Mouse (Mus musculus) spleen, postnatal 14 days (tissue): ENCODE data around the gene Pou6f1.
A peak's percentile ranks its signal among the peaks of the same experiment; 100 is the strongest.
"Not testable (repeated sequence)": the region's sequence is repeated elsewhere in the genome, so short reads cannot be mapped to it uniquely, and the experiment has no call there.

Experiments
- DNase-seq, 2 experiments: peaks; one replicate each; pipeline ENCODE4 v3.0.0; 2021 to 2022; ENCODE audit warnings: low spot score in 2 of 2

The Pou6f1 gene

DNA sequence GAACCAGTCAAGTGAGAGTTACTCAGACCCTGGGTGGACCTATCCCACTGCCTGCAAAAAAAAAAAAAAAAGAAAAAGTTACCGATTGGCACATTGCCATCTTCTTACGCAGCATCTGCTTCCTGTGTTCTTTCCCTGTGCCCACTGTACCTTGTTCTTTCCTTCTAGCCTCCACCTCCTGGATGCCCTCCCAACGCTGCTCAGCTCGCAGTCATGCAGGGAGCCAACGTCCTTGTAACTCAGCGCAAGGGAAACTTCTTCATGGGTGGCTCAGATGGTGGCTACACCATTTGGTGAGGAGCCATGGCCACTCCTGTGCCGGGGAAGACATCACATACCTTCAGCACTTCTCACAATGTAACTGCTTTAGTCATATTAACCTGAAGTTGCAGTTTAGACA lies 19.4 kb upstream of the Pou6f1 start:
- DNase-seq, result no peak

DNA sequence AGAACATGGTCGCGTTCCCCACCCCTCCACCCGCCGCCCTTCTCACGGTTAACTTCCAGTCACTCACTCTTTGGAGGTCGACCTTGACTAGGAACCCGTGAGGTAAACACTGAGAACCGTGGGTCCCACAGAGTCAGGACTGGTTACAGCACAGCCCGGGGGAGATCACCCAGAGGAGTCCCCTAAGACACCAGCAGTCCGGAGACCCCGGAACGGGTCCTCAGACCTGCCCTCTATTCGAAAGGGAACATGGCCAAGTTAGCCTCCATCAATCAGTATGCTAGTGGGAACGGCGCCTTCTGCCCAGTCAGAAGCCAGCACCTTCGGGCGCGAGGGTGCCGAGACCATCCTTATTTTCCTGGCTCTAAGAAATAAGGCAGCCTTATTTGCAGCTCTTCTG lies 16.4 kb upstream of the Pou6f1 start:
- DNase-seq, result no peak

DNA sequence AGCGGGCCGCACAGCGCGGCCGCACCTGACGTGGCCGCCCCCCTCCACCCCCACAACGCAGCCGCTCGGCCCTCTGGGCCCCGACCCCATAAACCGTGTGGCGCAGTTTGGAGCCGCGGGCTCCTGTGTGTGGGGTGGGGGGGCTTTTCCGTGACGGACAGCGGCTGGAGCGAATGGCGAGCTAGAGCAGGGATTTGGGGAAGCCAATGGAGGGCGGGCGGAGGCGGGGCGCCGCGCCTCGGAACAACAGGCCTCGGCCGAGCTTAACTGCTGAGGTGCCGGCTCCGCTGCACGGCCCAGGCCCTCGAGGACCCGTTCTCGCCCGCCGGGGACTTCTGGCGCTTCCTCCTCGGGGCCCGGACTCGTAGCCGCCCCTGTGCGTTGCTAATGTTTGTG lies 16.0 kb upstream of the Pou6f1 start:
- peak; percentile 76 to 82 for DNase-seq

DNA sequence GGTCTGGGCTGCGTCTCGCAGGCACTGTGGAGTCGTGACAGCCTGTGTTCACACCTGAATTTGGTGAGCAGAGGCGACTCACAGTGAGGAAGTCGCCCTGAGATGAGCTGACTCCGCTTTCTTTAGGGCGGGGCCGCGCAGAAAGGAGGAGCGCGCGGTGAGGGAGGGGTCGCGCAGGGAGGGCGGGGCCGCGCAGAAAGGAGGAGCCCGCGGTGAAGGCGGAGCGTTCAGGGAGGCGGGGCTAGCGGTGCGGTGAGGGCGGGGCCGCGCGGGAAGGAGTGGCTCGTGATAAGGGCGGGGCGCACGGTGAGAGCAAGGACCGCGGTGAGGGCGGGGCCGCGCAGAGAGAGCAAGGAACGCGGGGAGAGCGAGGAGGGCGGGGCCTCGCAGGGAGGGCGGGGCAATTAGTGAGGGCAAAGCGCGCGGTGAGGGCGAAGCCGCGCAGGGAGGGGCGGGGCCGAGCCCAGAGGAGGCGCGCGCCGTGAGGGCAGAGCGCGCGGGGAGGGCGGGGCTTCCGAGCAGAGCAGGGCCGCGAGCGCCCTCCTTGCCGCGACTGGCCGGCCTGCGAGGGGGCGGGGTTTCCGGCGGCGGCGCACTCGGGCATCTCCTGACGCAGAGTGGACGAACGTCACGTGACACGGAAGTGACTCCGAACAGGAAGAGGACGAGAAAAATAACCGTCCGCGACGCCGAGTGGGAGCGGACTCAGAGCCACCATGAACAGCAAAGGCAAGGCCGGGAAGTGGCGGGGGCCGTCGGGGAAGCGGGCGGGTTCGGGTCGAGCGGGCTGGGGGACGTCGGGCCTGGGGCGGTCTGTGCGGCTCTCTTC lies 15.4 kb upstream of the Pou6f1 start, which contains the start of gene Dazap2:
Gene Dazap2, plus strand, starts transcription at position 354 of the 829 bp plus-strand sequence.
- DNase-seq, result peak; percentile 99

DNA sequence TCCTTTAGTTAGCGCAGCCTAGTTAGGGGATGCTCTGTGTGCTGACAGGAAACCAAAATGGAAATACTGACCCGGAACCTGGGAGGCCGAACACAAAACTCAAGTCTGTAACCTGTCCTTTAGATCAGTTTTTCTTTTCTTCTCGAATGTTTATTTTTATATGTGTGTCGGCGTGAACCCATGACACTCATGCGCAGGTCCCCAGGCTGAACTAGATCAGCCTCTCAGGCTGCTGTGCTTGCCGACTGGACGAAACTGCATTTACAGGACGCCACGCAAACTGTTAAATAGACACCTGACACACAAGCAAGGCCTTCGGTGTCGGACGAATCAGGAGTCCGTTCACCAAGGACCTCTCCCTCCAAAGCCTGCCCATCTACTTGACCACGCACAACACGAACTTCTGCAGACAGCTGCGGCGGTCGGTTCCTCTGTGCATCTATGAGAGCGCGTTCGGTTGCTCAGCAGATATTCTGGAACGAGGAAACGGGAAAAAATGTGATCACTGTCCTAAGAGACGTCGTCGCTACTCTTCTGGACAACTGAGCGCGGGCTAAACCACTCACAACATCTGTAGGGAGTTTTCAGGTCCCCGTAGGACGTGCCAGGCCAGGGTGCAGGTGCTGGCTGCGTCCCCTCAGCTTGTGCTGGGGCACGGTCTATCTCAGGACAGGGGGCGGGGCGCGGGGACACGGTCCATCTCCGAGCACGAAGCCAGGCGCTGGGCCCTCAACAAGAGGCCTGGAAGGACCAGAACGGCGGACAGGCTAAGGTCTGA lies 14.6 kb upstream of the Pou6f1 start:
- DNase-seq, result no peak

DNA sequence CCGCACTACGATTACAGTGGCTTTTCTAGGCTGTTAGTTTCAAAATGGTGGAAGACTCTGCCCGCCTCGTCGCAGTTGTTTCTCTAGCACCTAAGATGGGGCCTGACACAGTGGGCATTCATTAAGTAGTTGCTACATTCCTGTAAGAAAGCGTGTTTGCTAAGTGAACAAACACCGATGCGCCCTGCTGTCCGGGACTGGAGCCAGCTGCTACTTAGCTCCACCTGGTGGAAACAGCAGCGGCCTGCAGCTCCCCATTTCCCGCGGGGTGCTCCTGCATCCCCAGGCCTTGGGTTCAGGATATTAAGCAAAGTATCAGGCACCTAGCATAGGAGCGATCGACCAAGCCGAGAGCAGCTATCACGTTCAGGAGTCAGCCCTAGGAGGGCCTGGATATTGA lies 13.8 kb upstream of the Pou6f1 start:
- DNase-seq, result peak; percentile 53 to 68

DNA sequence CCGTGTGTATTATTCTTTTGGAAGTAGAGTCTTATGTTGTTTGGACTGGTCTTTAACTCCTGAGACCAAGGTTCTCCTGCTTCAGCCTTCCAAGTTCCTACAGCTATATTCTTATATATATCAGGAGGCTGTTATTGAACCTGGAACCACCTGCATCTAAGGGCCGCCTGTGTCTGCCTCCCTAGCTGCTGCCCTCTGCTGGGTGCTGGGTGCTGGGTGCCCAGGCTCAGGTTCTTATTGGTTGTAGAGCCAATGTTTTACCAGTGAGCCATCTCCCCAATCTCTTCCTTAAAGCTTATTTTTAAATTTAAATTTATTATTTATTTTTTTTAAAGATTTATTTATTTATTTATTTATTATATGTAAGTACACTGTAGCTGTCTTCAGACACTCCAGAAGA lies 12.6 kb upstream of the Pou6f1 start:
- peak in 1 of 2 experiments; percentile 49 for DNase-seq

DNA sequence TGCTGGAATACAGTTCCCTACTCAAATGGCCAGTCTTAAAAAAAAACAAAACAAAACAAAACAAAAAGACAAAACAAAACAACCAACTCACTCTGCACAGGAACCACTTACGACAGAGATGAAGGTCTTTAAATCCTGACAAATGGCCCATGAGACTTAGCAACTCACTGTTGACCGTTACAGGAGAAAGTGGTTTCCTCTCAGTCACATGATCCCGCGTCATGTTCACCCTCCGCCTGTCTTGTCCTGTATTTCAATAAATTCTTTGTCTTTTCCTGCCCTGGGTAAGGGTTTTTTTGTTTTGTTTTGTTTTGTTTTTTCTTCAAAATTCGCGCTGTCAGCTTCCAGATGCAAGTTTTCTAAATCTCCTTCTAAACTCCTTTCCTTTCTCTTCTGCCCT lies 12.2 kb upstream of the Pou6f1 start:
- no peak for DNase-seq

DNA sequence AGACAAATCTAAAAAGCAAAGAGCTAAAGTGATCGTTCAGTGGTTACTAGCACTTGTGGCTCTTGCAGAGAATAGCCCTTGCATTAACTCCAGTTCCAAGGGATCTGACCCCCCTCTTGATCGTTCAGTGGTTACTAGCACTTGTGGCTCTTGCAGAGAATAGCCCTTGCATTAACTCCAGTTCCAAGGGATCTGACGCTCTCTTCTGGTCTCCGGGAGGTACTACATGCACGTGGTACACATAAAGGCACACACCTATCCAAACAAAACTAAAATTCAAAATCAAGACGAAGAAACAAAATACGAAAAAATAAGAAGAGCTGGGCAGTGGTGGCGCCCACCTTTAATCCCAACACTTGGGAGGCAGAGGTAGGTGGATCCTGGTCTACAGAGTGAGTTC lies 6.9 kb upstream of the Pou6f1 start:
- not testable (repeated sequence) for DNase-seq

DNA sequence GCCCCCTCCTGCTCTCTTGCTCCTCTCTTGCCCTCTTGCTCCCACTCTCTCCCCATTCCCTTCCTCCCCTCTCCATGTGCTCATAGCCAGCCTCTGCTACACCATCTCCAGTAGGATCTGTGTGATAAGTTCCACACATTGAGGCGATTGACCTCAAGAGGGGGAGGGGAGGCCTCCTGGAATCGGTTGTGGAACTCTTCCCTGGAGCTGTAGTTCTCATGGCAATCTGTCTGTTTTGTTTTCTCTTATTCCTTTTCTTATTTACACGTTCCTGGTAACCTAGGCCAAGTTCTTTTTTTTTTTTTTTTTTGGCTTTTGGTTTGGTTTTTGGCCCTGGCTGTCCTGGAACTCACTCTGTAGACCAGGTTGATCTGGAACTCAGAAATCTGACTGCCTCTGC lies 1.9 kb upstream of the Pou6f1 start:
- DNase-seq, result no peak

DNA sequence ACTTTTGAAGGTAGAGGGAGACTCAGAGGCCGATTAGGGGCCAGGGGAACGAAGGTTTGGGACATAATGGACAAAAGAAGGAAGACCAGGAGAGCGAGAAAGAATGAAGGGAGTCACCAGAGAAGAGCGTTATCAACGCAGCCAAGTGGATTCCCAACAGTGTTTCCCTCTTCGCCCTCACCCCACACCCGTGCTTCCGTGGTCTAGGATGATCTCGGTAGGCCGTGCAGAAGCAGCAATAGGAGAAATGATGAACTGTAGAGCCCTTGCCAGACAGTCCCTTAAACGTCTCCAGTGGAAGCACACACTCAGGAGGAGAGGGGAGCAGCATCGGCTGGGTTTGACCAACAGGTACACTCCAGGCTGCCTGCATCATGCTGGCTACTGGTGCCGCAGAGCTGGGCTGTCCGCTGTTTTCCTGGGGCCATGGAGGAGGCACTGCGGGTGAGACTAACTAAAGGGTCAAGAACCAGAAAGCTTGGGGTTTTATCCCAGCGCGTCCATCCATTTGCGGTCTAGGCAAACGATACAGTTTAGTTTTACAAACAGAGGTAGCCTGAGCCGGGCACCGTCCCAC lies 1.0 kb upstream of the Pou6f1 start:
- no peak for DNase-seq

DNA sequence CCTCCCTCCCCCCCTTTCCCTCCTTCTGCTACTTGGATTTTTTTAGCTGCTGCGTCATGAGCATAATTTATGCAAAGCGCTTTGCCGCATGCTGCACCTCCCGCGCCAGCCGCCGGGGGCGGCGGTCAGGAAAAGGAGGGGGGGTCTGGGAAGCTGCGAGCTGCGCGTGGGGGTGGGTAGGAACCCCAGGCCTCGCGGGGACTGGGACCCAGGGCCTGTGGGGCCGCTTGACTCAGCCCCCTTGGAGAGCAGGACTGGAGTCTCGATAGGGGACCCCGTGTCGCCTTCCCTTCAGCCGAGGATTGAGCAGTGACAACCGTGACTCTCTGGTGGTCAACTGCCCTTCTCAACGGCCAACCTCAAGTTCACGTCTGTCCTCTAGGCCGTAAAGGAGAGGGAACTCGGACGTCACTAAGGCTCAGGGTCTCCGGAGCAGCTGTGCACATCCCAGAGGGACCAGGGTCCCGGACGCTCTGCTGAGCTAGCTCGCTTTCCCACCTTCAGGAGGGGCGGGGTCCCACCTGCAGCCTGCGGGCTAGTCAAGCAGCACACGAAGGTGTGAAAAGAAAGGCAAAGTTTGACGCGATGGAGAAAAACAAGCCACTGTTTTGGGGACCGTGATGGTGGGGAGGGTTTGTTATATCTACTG lies 387 bp upstream of the Pou6f1 start:
- DNase-seq, result peak; percentile 37 to 61

DNA sequence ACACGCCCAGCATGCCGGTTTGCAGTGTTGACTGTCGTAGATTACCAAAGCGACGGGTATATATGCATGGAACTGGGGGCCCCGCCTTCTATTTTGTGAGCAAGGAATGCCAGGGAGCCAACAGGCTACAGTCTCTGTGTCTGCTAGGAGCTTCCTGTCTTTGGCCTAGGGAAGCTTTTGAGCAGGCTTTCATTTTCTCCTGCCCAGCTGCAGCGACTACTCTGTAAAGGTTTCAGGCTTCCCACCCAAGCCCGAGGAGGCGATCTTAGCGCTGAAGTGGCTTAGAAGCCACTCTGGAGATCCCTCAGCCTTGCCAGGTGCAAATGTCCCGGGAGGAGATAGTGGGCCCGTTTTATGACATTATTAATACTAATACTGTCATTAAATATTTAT lies 905 bp downstream of the Pou6f1 start:
- no peak for DNase-seq

DNA sequence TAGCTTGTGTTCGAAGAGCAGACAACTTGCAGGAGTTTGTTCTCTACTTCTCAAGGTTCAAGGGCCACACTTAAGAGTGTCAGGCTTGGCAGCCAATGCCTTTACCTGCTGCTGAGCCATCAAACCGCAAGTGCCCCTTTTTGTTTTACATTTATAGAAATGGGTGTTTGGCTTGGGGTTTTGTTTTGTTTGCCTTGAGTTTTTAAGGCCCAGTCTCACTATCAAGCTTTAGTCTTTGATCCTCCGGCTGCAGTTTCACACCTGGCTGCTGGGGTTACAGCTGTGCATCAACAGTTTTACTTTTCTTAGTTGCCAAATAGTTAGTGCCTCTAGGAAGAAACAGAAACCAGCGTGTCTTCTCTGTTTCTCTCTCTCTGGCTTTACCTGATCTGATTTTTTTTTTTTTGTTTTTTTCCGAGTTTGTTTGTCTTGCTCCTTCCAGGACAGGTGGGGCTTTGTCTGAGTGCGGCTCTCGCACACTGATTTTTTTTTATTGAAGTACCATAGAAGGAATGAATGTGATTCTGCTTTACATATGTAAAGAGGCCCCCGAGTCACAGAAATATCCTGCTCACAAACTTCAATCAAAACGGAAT lies 1.4 kb downstream of the Pou6f1 start:
- no peak for DNase-seq

DNA sequence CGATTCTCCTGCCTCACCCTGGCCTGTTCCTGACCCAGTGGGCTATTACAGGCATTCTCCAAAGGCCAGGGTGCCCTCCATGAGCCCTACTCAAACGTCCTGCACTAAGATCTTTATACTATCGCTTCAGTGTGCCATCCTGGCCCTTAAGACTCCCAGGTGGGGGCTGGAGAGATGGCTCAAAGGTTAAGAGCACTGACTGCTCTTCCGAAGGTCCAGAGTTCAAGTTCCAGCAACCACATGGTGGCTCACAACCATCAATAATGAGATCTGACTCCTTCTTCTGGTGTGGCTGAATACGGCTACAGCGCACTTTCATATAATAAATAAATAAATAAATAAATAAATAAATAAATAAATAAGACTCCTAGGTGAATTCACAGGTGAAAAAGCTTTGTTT lies 7.0 kb downstream of the Pou6f1 start:
- no peak for DNase-seq

DNA sequence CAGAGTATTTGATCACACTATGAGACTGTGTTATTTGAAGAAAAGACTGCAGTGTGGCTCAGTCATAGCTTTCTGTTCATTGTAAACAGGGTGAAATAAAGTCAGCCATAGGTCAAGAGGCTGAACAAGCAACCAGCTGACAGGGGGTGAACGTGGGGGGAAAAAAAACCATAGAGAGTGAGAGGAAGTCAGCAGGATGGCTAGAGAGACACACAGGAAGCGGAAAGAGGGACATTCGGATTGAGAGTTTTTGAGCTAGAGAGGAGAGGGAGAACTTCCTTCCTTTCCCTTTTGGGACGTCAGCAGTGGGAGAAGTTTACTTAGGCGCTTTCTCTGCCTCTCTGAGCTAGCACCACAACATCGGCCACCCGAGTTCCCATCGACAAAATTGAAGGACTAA lies 9.3 kb downstream of the Pou6f1 start:
- DNase-seq, result no peak

DNA sequence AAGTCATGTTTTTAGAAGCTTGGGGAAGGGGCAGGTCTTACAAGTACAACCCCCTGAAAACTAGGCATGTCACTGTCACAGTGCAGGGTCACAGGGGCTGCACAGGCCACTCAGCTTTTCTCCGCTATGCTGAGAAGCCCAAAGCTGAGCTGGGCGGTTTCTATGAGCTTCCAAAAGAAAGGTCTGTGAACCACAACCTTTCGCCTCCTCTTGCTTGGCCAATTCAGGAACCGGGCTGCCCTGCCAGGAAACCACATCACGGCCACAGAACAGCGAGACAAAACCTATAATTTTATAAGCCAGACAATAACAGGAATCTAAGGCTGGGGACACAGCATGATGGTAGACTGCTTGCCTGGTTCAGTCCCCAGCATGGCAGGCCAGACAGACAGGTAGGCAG lies 11.5 kb downstream of the Pou6f1 start:
- no peak for DNase-seq

DNA sequence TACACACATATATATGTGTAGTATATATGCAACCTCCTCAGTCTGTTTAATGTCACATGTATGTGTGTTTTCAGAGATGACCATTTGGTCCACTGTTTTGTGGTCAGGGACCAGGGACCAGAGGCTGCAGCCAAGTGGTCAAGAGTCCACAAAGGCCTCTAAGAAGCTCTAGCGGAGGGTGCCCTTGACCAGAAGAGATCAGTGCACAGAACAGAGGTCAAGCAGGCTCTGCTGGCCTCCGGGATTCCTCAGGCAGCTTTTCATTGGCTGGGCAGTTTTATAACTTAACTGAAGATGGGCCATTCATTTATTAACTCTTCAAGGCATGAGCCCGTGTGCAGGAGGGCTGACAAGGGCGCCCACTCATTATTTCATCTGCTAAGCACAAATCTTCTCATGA lies 12.6 kb downstream of the Pou6f1 start:
- no peak for DNase-seq

DNA sequence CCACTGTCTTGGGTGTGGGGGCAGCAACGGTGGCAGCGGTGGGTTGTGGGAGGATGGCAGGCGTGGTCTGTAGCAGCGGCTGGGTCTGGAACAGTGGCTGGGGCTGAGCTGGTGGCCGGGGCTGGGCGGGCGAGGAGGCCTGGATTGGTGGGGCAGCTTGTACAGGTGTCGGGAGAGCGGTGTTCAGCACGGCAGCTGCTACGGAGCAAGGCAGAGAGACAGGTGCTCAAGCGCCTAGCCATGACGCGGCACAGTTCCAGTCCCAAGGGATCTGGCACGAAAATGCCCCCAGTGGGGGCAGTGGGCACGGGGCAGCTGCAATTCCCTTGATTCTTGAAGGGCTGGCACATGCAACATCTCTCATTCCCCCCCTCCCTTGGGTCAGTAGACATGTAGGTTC lies 13.9 kb downstream of the Pou6f1 start:
- DNase-seq, result no peak

DNA sequence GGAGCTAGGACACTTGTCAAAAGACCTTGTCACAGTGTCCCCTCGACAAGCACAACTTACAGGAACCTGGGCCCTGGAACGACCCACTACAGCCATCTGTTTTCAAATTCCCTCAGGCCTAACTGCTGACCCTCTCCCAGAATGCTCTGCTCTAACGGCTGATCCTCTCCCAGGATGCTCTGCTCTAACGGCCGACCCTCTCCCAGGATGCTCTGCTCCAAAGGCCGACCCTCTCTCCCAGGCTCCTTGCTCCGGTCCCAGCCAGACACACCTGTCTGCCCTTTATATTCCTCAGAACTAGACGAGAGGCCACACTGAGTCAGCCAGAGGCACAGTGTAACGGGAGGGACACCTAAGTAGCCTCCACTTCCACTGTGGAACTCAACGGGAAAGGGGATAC lies 19.7 kb downstream of the Pou6f1 start:
- DNase-seq, result no peak

DNA sequence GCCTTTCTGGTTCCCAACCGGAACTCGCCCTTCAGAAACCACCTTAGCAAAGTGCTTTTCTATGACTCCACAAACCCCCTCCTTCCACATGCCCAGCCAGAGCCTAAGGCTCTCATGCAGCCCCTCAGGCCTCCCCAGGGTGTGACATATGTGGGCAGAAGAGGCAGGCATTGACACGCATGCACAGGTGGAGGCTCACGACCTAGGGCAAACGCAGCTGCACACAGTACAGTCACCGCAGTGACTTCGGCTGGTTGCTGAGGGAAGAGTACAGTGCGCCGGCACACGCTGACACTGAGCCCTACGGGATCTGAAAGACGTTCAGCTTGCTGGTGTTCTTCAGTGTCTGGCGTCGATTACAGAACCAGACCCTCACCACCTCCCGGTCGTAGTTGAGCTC lies 21.8 kb downstream of the Pou6f1 start:
- no peak for DNase-seq

DNA sequence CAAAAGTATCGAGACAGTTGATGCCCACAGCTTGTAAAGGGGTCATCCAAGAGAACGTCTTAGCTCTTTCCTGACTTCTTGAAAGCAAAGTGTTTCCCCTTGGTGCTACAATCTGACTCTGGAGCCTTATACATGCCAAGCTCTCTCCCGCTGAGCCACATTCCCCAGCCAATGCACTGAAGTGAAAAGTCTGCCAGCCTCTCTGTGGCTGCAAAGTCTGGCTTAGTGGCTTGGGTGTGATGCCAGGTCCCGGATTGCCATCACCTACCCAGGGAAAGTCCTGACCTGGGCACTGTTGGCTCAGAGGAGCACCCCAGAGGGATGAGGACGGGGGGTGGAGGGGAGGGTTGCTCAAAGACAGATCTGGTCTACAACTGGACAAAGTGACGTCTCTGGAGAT lies 23.0 kb downstream of the Pou6f1 start:
- DNase-seq, result no peak
